Mouse (Mus musculus): ENCODE results near the gene Vmn2r77.
"Not testable (repeated sequence)": the region's sequence is repeated elsewhere in the genome, so short reads cannot be mapped to it uniquely, and the experiment has no call there.

The Vmn2r77 gene

DNA sequence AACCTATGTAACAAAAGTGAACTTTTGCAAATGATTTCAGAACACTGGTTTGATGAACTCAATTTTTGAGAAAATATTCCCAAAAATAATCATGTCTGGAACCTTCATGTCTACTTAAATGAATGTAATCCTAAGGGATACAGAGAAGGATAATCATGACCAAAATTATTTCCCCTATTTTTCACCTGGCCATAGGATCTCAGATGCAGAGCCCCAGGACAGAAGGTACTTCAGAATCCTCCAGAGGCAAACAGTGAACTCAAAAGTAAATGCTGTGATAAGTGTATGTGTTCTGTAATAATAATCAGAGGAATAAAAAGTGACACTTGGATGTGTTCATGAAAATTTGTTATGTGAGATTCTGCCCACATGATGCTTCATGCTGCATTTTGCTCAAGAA, at the start of gene Vmn2r77:
TSS of gene Vmn2r77 (plus strand) at position 301 of the 400 bp plus-strand sequence.
- DNase-seq = no peak

DNA sequence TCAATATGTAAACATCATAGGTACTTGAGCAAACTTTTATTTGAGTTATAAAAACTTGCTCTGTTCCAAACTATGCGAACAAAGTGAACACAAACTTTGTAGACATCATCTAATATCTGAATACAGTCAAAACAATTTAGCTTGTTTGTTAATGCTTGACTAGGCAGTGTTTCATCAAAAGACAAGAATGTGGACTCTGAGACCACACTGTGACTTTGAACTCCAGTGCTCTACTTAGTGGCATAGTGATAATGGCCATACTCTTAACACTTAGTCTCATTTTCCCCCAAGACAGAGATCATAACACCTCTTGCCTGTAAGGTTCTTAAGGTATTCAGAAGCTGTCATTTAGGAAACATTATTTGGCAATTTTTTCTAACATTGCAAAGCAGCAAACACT, 34.1 kb upstream of the Vmn2r77 start:
- no peak for DNase-seq

DNA sequence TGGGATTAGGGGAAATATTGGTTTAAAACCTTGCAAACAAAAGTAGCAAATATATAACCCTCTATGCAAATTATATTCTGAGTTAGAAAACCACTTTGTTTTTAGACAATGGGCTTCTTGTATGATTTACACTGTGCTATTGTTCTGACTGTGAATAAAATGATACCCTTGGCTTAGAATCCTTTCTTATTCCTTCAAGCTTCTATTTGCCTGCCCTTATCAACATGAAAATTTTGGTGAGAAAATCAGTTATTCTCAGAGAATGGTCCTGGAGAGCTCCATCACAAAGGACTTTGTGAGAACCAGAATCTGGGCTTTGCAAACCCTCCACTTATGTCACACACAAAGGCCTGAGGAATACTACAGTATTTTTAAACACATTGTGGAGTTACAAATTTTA, 30.2 kb upstream of the Vmn2r77 start:
- no peak for DNase-seq

DNA sequence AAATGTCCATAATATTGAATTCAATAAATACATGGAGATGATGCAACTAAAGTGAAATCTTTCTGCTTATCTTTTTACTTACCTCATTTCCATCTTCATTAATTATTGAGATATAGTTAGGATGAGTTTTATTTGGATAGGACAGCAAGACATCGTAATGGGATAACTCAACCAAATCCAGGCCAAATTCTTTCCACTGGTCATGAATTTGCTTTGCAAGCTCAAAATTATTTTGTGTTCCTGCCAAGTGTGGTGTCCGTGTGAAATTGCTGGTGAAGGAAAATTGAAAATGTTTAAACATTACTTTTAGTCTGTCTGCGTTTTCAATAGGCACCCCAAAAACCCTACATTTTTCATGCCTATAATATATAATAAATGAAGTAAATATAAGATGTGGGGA, 23.2 kb upstream of the Vmn2r77 start:
- DNase-seq = no peak

DNA sequence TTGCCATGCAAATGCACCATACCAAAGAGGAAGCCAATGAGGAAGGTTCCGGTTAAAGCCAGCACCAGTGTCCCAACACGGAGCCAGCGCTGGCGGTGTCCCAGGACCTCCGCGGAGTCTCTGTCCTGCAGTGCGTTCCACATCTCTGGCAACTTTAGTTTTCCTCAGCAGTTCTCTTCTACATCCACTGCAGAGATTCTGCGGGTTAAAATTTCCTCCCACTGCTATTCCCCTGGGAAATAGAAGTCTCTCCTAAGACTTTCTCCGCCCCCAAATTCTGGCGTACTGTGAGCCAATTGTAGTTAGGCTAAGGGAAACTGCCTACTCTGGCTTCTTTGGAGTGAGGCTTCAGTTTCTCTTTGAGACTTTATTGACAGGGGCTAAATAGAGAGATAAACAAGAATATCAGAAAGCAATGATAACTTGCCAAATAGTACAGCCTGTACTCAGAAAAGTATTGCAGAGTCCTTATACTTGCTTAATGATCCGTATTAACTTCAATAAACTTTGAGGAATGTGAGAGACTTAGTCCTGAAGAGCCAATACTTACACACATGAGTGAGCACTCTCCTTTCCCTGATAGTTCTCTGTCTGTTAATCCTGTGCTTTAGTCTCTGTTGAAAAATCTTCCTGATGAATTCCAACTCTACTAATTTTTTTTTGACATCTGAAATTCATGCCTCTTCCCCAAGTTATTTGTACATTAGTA, 19.1 kb upstream of the Vmn2r77 start, which contains the start of gene Folh1:
TSS of gene Folh1 (minus strand) at position 327 of the 709 bp plus-strand sequence.
- DNase-seq = peak; percentile 18 to 22

DNA sequence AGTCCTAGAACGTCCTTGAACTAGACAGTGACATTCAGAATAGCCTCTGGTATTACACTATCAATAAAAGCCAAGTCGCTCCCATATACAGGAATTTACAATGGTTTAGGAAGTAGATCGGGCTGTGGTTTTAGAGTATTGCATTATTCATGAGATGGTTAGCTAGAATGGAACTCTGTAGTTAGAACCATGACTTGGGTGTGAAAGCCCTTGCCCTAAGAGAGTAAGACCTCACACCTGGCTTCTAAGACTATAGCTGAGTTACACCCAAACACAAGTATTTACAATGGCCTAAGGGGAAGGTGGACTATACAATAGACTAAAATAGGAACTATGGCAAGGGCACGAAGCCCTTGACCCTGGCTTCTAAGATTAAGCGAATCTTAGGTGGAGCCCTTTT, 20.4 kb downstream of the Vmn2r77 start:
- not testable (repeated sequence) for DNase-seq

DNA sequence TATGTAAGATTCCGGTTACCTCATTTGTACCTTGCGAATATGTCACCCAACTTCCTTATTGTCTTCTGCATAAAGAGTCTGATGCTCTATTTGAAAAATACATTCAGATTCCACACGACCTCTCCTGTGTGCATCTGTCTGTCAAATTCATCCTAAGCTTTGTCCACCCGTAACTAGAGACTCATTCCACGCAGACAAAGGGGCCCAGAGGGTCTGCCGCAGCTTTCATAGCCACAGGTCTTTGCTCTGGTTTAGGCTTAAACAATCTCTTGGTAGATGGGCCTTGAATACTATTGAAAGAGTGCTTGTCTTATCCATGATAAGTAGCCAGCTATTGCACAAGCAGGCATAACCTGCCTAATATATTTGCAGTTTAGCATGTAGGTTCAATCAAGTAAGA, 20.9 kb downstream of the Vmn2r77 start:
- not testable (repeated sequence) for DNase-seq

DNA sequence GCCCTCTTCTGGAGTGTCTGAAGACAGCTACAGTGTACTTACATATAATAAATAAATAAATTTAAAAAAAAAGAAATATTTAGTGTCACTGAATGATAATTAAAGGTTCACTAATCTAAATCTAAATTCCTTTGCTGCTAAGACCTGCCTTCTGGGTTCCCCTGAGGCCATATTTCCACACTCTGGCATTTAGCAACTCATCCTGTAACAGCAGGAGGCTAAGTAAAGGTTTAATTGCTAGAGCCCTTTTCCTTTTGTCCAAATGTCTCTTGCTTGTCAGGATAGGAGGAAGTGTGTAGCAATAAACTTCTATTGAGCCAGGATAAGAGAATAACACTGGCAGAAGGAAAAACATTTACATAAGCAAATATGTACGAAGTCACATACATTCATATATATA, 21.6 kb downstream of the Vmn2r77 start:
- DNase-seq = no peak
